Mouse (Mus musculus): ENCODE measurements around the gene Siva1.
A peak's percentile ranks its signal among the peaks of the same experiment; 100 is the strongest.

Gene Siva1

DNA sequence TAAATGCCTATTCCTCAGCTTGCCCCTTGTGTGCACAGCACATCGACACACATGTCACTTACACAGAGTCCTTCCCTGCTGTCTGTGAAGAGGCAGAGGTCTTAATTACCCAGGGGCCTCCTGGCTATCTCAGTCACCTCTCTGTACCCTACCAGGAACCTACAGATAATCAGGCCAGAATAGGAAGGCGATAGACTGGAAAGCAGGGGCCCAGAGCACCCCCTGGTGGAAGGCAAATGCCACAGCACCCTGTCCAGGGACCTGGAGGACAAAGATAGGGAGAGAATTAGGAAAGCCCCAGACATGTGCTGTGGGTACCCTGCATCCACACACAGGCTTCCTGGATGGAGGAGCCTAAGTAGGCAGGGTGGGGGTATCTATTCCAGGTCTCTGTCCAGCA is 20.7 kb upstream of the Siva1 start:
- peak; percentile 75 for DNase-seq (ENCODE audit: low read depth, low spot score)

DNA sequence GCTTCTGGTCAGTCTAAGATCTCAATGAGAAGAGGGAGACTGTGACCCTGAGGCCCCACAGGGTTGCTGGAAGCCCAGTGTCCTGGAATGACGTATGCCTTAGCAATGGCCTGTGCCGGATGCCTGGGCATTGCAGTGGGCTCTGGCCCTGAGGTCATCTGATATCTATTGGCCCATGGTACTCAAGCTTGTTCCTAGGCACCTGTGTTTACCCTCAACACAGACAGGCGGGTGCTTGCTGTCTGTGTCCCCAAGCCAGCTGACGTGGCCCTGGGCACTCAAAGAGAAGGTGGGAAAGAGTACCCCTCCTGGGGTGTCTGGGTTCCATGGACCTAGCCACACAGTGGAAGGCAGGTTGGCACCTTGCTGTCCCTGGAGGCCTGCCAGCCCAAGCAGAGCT is 18.8 kb upstream of the Siva1 start:
- no peak for DNase-seq (ENCODE audit: low read depth, low spot score)

GRCm38 (mm10) chr12:112626455-112626854 is 18.0 kb upstream of the Siva1 start:
- DNase-seq (ENCODE audit: low read depth, low spot score) = no peak

GRCm38 (mm10) chr12:112627097-112627881 is 17.2 kb upstream of the Siva1 start:
- peak; percentile 69 for DNase-seq (ENCODE audit: low read depth, low spot score)

DNA sequence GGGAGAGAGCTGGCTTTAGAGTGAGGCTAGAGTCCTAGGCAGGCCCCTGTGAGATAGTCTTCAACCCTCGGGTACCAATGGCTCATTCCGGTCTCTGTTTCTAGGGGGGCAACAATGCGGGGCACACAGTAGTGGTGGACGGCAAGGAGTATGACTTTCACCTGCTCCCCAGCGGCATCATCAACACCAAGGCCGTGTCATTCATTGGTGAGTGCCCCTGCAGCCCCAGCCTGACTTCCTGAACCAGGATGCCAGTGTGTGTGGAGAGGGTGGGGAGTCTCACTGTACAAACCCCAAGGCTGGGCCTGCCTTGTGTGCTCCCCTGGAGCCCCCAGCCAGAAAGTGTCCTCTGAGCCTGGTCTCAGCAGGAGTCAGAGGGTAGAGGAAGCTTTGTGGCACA is 16.3 kb upstream of the Siva1 start:
- DNase-seq (ENCODE audit: low read depth, low spot score) = no peak

DNA sequence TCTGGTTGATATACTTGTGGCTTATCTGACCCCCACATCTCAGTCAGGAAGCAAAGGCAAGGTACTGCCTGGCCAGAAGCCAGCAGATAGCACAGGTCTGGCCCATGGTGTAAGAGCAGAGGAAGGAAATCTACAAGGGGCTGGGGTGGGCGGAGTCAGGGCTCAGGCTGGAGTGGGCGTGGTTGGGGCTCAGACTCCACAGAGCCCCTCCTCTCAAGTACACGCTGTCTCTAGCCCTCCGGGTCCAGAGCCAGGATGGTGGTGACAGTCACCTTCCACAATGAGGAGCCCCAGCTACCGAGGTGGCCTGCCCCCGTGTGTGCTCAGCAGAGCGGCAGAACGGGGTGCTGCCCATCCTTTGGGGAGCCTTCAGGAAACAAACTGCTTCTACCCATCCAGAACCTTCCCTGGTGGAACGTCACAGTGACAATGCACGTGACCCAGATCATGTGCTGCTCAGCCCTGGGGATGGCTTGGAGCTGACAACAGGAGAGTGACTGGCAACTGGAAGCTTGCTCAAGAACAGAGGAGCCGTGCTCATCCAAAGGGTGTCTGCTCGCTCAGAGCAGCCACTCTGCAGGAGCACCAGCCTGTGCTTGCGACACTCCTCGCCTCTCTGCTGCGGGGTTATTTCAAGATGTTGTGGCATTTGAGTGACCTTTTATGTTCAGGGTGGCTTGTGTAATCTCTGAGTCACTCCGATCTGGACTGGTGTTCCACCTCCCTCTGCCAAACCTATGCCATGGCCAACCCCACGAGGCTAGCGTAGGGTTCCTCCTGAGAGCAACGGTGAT is 15.4 kb upstream of the Siva1 start:
- peak; percentile 80 for DNase-seq (ENCODE audit: low read depth, low spot score)

- DNase-seq (ENCODE audit: low read depth, low spot score) = no peak
Observed at GRCm38 (mm10) chr12:112630029-112630428, 14.4 kb upstream of the Siva1 start.

GRCm38 (mm10) chr12:112630796-112631195 is 13.7 kb upstream of the Siva1 start:
- no peak for DNase-seq (ENCODE audit: low read depth, low spot score)

GRCm38 (mm10) chr12:112631472-112631871 is 13.0 kb upstream of the Siva1 start:
- no peak for DNase-seq (ENCODE audit: low read depth, low spot score)

GRCm38 (mm10) chr12:112632084-112632777 is 12.2 kb upstream of the Siva1 start:
- no peak for DNase-seq (ENCODE audit: low read depth, low spot score)

DNA sequence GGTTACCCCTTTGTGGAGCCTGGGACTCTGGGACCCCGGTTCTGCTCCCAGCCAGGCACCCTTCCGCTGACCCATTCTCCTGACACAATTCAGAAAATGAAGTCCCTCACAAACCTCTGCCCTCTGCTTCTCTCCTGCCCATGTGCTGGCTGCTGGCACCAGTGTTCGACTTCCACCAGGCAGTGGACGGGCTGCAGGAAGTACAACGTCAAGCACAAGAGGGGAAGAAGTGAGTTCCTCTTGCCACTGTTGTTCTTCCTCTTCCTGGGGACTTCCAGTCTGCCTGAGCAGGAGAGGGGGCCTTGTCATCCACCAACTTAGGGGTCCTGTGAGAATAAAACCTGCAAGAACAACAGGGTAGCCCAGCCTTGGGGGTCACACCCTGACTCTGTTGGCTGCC is 11.6 kb upstream of the Siva1 start:
- DNase-seq (ENCODE audit: low read depth, low spot score) = no peak

- no peak for DNase-seq (ENCODE audit: low read depth, low spot score)
Observed at GRCm38 (mm10) chr12:112633686-112634085, 10.8 kb upstream of the Siva1 start.

GRCm38 (mm10) chr12:112639526-112639925 is 5.0 kb upstream of the Siva1 start:
- DNase-seq (ENCODE audit: low read depth, low spot score) = no peak

- peak; percentile 54 for DNase-seq (ENCODE audit: low read depth, low spot score)
Observed at GRCm38 (mm10) chr12:112643126-112643525, 1.4 kb upstream of the Siva1 start.

- DNase-seq (ENCODE audit: low read depth, low spot score) = no peak
Observed at GRCm38 (mm10) chr12:112644855-112645506, 502 bp downstream of the Siva1 start.

DNA sequence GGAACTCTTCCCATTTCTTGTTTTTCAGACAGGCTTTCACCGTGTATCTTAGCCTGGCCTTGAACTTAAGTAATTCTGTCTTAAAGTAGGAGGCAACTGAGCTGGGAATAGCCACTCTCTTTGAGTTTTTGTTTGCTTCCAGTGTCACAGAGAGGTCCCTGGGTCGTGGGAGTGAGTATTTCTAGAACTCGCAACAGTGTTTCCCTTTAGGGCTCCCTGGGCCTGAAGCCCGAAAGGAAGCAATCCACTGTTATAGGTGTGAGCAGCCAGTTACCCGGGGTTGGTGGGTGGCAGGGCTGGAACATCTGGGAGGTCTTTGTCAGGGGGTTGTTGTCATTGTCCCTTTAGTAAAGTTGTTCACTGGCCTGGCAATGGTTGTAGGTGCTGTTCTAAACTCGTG is 1.7 kb downstream of the Siva1 start:
- no peak for DNase-seq (ENCODE audit: low read depth, low spot score)

- DNase-seq (ENCODE audit: low read depth, low spot score) = peak; percentile 57
Observed at GRCm38 (mm10) chr12:112648081-112648480, 3.6 kb downstream of the Siva1 start.

DNA sequence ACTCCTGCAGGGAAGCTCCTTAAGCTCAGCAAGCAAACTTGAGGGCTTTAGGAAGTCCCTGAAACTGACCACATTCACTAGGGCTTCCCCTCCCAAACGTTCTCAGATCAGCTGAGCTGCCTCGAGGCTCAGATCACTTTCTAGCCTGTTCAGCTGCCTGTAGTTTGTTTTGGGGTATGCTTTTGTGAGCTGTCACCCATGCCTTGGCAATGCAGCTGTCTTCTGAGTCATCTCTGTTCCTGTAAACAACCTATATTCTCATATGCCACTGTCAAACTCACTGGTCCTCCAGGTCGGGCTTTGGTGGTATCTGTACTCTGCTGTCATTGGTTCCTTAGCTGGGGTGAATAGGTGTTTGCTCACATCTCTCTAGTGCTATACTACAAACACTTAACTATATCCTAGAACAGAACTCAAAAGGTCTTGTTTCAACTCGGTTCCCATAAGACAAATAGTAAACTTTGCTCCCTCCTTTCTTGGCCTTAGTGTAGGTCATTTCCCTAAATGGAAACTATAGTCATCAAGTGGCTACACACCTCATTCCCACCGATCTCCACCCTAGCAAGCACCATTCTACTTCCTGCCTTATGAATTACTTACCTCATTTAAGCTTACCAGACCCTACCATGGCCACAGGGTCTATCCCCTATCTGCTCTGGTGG is 7.4 kb downstream of the Siva1 start:
- DNase-seq (ENCODE audit: low read depth, low spot score) = no peak

DNA sequence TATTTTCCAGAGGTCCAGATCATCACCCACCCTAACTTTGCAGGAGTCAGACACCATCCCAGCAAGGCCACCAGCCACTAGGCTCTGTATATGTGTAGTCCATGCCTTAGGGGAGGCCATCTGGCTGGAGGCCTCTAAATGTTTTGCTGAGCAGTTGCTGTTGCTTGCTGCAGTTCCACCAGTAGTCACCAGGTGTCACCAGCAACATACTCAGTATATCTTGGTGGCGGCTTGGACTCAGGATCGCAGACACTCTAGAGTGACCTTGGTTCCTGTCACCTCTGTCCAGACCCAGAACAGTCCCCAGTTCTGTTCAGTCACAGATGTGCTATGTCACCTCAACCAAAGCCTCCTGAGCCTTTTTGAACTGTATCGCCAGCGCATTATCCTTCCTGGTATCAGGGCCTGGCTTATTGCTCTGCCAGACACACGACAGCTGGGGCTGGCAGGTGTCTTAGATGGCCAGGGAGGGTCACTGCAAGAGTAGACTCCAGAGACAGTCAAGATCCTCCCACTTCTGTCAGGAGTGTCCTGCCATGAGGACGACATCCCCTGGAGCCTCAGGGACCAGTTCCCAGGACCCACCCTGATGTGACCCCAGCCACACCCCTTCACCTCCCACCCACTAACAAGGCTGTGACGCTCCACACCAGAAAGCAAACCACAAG is 8.8 kb downstream of the Siva1 start:
- peak; percentile 86 for DNase-seq (ENCODE audit: low read depth, low spot score)

GRCm38 (mm10) chr12:112654076-112654475 is 9.6 kb downstream of the Siva1 start:
- no peak for DNase-seq (ENCODE audit: low read depth, low spot score)

GRCm38 (mm10) chr12:112658619-112659018 is 14.1 kb downstream of the Siva1 start:
- no peak for DNase-seq (ENCODE audit: low read depth, low spot score)
